Mouse (Mus musculus) kidney, adult 2 months (tissue): ENCODE results near the gene Trim11.

Source experiments
- CTCF ChIP-seq: fragments of 200-500 bp; conservative IDR thresholded peaks from 2 replicates; pipeline ENCODE4 v1.5.1; 2011; ENCODE audit warnings: low read depth, mild to moderate bottlenecking, control low read depth, low read length, moderate library complexity, mixed read lengths; ENCODE audit not compliant: insufficient read depth, insufficient read length
- POLR2A ChIP-seq: fragments of 200-500 bp; IDR thresholded peaks from one replicate; pipeline ENCODE4 v1.6.1; 2011; ENCODE audit warnings: low read depth, low read length, control low read depth

- TF ChIP-seq POLR2A = no peak
- no peak for TF ChIP-seq CTCF
Measured at GRCm38 (mm10) chr11:58947798-58948528, 29.9 kb upstream of the Trim11 start.
